Mouse (Mus musculus): ENCODE measurements at regions not wholly inside any gene's neighbourhood (a gene's known extent, or its start where the extent isn't known, plus 50 kb on each side); places are given as distances from the start of the nearest gene placed in this dataset.

DNA sequence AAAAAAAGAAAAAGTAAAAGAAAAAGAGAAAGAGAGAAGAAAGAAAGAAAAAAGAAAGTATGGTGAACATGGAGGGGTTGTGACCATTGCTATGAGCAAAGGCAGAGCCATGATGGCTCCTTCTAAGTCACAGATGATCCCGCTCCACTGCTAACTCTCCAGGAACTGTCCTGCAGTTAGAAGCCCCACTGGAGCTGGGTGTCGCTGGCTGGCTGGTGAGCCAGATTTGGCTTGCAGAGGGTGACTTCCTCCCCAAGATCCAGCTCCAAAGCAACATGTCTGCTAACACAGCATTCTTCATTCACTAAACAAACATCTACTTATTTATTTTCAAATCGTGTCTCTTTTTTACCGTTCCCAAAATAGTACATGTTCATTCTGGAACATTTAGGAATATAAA is 263.5 kb upstream of the 4930535I16Rik start:
- Histone ChIP-seq H3K27me3 (replicated peaks) (peaks cover 87% of the 10 kb centered on the region), H3K27ac (ENCODE audit: insufficient read depth, low read depth) (no peak overlapping the region), H3K4me3 (replicated peaks in 1 of 3; ENCODE audit: low read depth in 2 of 3, low read length in 2 of 3, poor library complexity in 1 of 3) (no peak overlapping the region), H3K36me3 (replicated peaks in 1 of 2; ENCODE audit: control insufficient read depth in 1 of 2, insufficient read depth in 1 of 2, low read length in 1 of 2) (no peaks in the 10 kb centered on the region), H3K4me1 (ENCODE audit: control insufficient read depth in 1 of 2, insufficient read depth in 2 of 2) (no peaks in the 10 kb centered on the region), H3K9ac (ENCODE audit: insufficient read depth, low read depth) (no peak overlapping the region), H3K4me2 (ENCODE audit: insufficient read depth, low read depth, poor library complexity, severe bottlenecking) (no peak overlapping the region), H3K9me3 (replicated peaks; ENCODE audit: low read length) (no peaks in the 10 kb centered on the region), H3K79me2 (replicated peaks; ENCODE audit: control insufficient read depth, extremely low read depth, insufficient read depth, poor library complexity, severe bottlenecking) (no peaks in the 10 kb centered on the region)
- dilution Hi-C loops (cut with MboI; ENCODE audit: extremely low pct_ligation_motif_present, extremely low pct_unique_long_range_greater_than_20kb, low sequenced_read_pairs) (no loop called here), in situ Hi-C loops (cut with MboI; ENCODE audit: low pct_ligation_motif_present, low pct_unique_long_range_greater_than_20kb, low sequenced_read_pairs) (no loop called here)
- no peak for DNase-seq (ENCODE audit: extremely low read depth)
- no peak for TF ChIP-seq KAT2A (IDR thresholded peaks at IDR 0.05; ENCODE audit: insufficient replicate concordance, low read length)
- TF ChIP-seq SMC3 (IDR thresholded peaks at IDR 0.05; ENCODE audit: low read depth, low read length) = no peak

DNA sequence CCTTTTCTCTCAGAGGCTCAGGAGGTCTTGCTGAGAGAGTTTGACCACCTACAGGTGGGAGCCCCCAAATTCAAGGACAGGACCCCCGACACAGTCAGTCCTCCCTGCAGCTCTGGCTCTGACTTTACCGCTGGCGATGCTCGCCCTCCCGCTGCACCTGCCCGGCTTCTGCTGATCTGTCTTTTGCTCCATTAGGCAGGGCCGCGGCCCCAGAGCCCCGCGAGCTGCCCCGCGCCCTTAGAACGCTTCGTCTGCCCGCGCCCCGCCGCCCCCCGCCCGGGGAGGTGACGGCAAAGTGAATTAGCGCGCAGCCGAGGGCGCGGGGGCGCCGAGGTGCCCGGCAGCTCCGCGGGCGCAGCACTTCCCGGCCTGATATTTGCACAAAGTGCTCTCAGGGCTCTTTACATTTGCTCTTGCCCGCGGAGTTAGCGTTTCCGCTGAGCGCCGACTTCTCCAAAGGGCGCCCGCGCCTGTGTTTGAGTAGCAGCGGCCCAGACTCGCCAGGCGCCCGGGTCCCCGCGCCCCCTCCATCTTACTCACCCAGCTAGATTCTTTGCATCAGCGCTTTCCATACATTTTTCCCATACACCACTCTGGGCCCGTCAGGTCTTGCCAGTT is 260.7 kb upstream of the 4930535I16Rik start:
- Histone ChIP-seq H3K27ac (ENCODE audit: insufficient read depth, low read depth) (no peak overlapping the region), H3K4me3 (replicated peaks in 1 of 3; ENCODE audit: low read depth in 2 of 3, low read length in 2 of 3, poor library complexity in 1 of 3) (no peak overlapping the region), H3K36me3 (replicated peaks in 1 of 2; ENCODE audit: control insufficient read depth in 1 of 2, insufficient read depth in 1 of 2, low read length in 1 of 2) (no peaks in the 10 kb centered on the region), H3K9ac (ENCODE audit: insufficient read depth, low read depth) (no peak overlapping the region), H3K9me3 (replicated peaks; ENCODE audit: low read length) (no peaks in the 10 kb centered on the region), H3K4me1 (ENCODE audit: control insufficient read depth in 1 of 2, insufficient read depth in 2 of 2) (peaks cover 0 to 4% of the 10 kb centered on the region in 2 experiments; a peak in 1 of 4 replicates), H3K79me2 (replicated peaks; ENCODE audit: control insufficient read depth, extremely low read depth, insufficient read depth, poor library complexity, severe bottlenecking) (no peaks in the 10 kb centered on the region), H3K4me2 (ENCODE audit: insufficient read depth, low read depth, poor library complexity, severe bottlenecking) (no peak overlapping the region), H3K27me3 (replicated peaks) (peaks cover 81% of the 10 kb centered on the region)
- TF ChIP-seq JUND (conservative IDR thresholded peaks at IDR 0.05; ENCODE audit: low read depth, low read length) = no peak
- no peak for TF ChIP-seq CTCF (conservative IDR thresholded peaks at IDR 0.05 in 1 of 2, IDR thresholded peaks at IDR 0.05 in 1 of 2; ENCODE audit: low read depth in 2 of 2, low read length in 2 of 2)
- TF ChIP-seq MAX (IDR thresholded peaks at IDR 0.05; ENCODE audit: low read length) = no peak
- TF ChIP-seq CHD2 (IDR thresholded peaks at IDR 0.05; ENCODE audit: low read length) = no peak
- no peak for TF ChIP-seq ELF1 (IDR thresholded peaks at IDR 0.05; ENCODE audit: low read depth, low read length)
- TF ChIP-seq MYC (IDR thresholded peaks at IDR 0.05; ENCODE audit: low read depth, low read length) = no peak
- TF ChIP-seq NELFE (IDR thresholded peaks at IDR 0.05; ENCODE audit: low read depth, low read length) = no peak
- TF ChIP-seq GABPA (IDR thresholded peaks at IDR 0.05; ENCODE audit: insufficient replicate concordance, low read depth, low read length) = no peak
- no peak for TF ChIP-seq USF1 (IDR thresholded peaks at IDR 0.05; ENCODE audit: low read depth, low read length)
- TF ChIP-seq MAFK (IDR thresholded peaks at IDR 0.05; ENCODE audit: insufficient replicate concordance, low read length) = no peak
- TF ChIP-seq CHD1 (IDR thresholded peaks at IDR 0.05; ENCODE audit: low read depth, low read length) = no peak
- no peak for DNase-seq (ENCODE audit: extremely low read depth)
- in situ Hi-C loops (cut with MboI; ENCODE audit: low pct_ligation_motif_present, low pct_unique_long_range_greater_than_20kb, low sequenced_read_pairs) = no loop called here
- dilution Hi-C loops (cut with MboI; ENCODE audit: extremely low pct_ligation_motif_present, extremely low pct_unique_long_range_greater_than_20kb, low sequenced_read_pairs) = no loop called here

DNA sequence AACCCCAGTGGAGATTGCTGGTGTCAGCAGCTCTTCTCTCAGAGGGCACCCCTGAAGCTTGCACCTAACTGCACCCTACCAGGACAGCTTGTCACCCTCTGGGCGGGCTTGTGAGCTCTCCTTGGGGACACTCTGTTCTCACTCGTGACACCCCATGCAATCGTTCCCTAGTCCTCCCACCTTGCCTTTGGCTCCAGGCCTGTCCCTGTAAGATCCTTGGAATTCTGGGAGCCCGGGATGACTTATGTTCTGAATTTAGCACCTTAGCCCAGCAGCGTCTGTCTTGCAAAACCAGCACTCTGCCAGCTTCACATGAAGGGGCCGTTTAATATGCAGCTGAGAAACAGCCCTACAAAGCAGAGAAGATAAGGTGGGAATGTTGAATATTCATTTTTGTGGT is 257.7 kb upstream of the 4930535I16Rik start:
- dilution Hi-C loops (cut with MboI; ENCODE audit: extremely low pct_ligation_motif_present, extremely low pct_unique_long_range_greater_than_20kb, low sequenced_read_pairs) (no loop called here), in situ Hi-C loops (cut with MboI; ENCODE audit: low pct_ligation_motif_present, low pct_unique_long_range_greater_than_20kb, low sequenced_read_pairs) (no loop called here)

More for the DNA sequence above, 257.7 kb upstream of the 4930535I16Rik start:
- H3K9me3 ChIP-seq (replicated peaks; ENCODE audit: low read length) = no peaks in the 10 kb centered on the region
- DNase-seq (ENCODE audit: extremely low read depth) = no peak
- H3K27ac ChIP-seq (ENCODE audit: insufficient read depth, low read depth) = no peak overlapping the region
- no peak for TF ChIP-seq IRF4 (IDR thresholded peaks at IDR 0.05; ENCODE audit: low read depth, low read length)
- no peak for TF ChIP-seq MXI1 (IDR thresholded peaks at IDR 0.05; ENCODE audit: low read depth, low read length)
- TF ChIP-seq JUND (conservative IDR thresholded peaks at IDR 0.05; ENCODE audit: low read depth, low read length) = no peak
- no peak for TF ChIP-seq USF1 (IDR thresholded peaks at IDR 0.05; ENCODE audit: low read depth, low read length)
- no peak for TF ChIP-seq UBTF (IDR thresholded peaks at IDR 0.05; ENCODE audit: low read depth, low read length)
- no peak for TF ChIP-seq MEF2A (IDR thresholded peaks at IDR 0.05; ENCODE audit: borderline replicate concordance, low read depth, low read length)
- no peak for TF ChIP-seq NRF1 (IDR thresholded peaks at IDR 0.05; ENCODE audit: low read depth, low read length)
- TF ChIP-seq E2F4 (IDR thresholded peaks at IDR 0.05; ENCODE audit: insufficient replicate concordance, low read depth, low read length) = no peak
- TF ChIP-seq ZMIZ1 (IDR thresholded peaks at IDR 0.05; ENCODE audit: low read depth, low read length) = no peak
- H3K36me3 ChIP-seq (replicated peaks in 1 of 2; ENCODE audit: control insufficient read depth in 1 of 2, insufficient read depth in 1 of 2, low read length in 1 of 2) = no peaks in the 10 kb centered on the region
- no peak overlapping the region for H3K4me3 ChIP-seq (replicated peaks in 1 of 3; ENCODE audit: low read depth in 2 of 3, low read length in 2 of 3, poor library complexity in 1 of 3)
- no peak overlapping the region for H3K4me2 ChIP-seq (ENCODE audit: insufficient read depth, low read depth, poor library complexity, severe bottlenecking)
- H3K4me1 ChIP-seq (ENCODE audit: control insufficient read depth in 1 of 2, insufficient read depth in 2 of 2) = peaks cover 0 to 4% of the 10 kb centered on the region in 2 experiments; a peak in 1 of 4 replicates
- H3K79me2 ChIP-seq (replicated peaks; ENCODE audit: control insufficient read depth, extremely low read depth, insufficient read depth, poor library complexity, severe bottlenecking) = no peaks in the 10 kb centered on the region
- H3K9ac ChIP-seq (ENCODE audit: insufficient read depth, low read depth) = no peak overlapping the region
- H3K27me3 ChIP-seq (replicated peaks) = peaks cover 77% of the 10 kb centered on the region

Measured in CH12.LX (cell line).